Mouse (Mus musculus): Measurements from ENCODE around the gene Ripor2.

GRCm38 (mm10) chr13:24698746-24699145 lies 116.8 kb downstream of the Ripor2 start:
- no peak for TF ChIP-seq POLR2A (IDR thresholded peaks at IDR 0.05; ENCODE audit: low read depth, low read length)
- TF ChIP-seq CTCF (IDR thresholded peaks at IDR 0.05; ENCODE audit: extremely low read depth, insufficient read length, insufficient replicate concordance, low read depth, low read length), result no peak
